Mouse (Mus musculus): ENCODE measurements around the gene Stx12.
A peak's percentile ranks its signal among the peaks of the same experiment; 100 is the strongest.
"Not testable (repeated sequence)": the region's sequence is repeated elsewhere in the genome, so short reads cannot be mapped to it uniquely, and the experiment has no call there.

Gene Stx12

GRCm38 (mm10) chr4:132884064-132884843 is at the start of gene Stx12:
Stx12 (minus strand) TSS chr4:132884509.
- DNase-seq (ENCODE audit: extremely low spot score, low read depth, low spot score) = peak; percentile 69

GRCm38 (mm10) chr4:132932752-132933404 is 48.6 kb upstream of the Stx12 start:
- no peak for DNase-seq (ENCODE audit: extremely low spot score, low read depth, low spot score)

DNA sequence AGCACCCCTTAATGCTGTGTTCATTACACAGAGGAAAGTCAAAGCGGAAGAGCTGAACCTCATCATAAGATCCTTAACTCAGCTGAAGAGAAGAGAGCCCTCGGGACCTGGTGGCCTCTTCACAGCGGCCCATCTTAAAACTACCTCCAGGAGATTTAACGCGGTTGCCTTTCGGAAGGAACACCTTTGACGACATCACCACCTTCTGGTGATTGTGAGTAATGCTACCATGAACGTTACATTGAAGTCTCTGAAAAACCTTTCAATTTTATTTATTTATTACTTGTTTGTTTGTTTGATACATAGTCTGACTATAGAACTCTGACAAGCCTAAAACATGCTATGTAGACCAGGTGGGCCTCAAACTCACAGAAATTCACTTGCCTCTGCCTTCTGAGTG is 46.5 kb upstream of the Stx12 start:
- DNase-seq (ENCODE audit: extremely low spot score, low read depth, low spot score) = peak; percentile 74

- not testable (repeated sequence) for DNase-seq (ENCODE audit: extremely low spot score, low read depth, low spot score)
Measured at GRCm38 (mm10) chr4:132926520-132926919, 42.2 kb upstream of the Stx12 start.

- DNase-seq (ENCODE audit: extremely low spot score, low read depth, low spot score) = peak; percentile 97
Measured at GRCm38 (mm10) chr4:132922558-132923008, 38.3 kb upstream of the Stx12 start, which contains the start of gene Fam76a. Fam76a (minus strand) TSS chr4:132922558.

GRCm38 (mm10) chr4:132922061-132922530 is 37.8 kb upstream of the Stx12 start:
- no peak for DNase-seq (ENCODE audit: extremely low spot score, low read depth, low spot score)

- DNase-seq (ENCODE audit: extremely low spot score, low read depth, low spot score) = no peak
Measured at GRCm38 (mm10) chr4:132921488-132921887, 37.2 kb upstream of the Stx12 start.

- no peak for DNase-seq (ENCODE audit: extremely low spot score, low read depth, low spot score)
Measured at GRCm38 (mm10) chr4:132920171-132920570, 35.9 kb upstream of the Stx12 start.

GRCm38 (mm10) chr4:132918493-132918892 is 34.2 kb upstream of the Stx12 start:
- DNase-seq (ENCODE audit: extremely low spot score, low read depth, low spot score) = not testable (repeated sequence)

DNA sequence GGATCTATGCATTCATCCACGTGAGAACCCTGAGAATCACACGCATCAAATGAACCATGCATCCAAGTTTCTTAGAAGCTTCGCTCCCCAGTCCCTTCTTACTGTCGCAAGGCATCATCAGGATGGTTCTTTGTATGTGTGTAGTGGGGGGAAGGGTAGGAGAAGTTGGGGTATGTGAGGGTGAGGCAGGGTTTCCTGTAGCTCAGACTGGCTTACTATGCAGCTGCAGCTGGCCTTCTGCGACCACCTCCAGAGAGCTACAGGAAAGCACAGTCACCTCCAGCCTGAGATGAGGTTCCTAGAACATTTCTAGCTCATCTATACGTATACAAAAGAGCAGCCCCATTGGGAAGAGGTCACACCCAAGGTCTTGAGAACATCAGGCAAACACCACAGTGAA is 27.8 kb upstream of the Stx12 start:
- DNase-seq (ENCODE audit: extremely low spot score, low read depth, low spot score) = no peak

- no peak for DNase-seq (ENCODE audit: extremely low spot score, low read depth, low spot score)
Measured at GRCm38 (mm10) chr4:132905843-132906360, 21.6 kb upstream of the Stx12 start.

DNA sequence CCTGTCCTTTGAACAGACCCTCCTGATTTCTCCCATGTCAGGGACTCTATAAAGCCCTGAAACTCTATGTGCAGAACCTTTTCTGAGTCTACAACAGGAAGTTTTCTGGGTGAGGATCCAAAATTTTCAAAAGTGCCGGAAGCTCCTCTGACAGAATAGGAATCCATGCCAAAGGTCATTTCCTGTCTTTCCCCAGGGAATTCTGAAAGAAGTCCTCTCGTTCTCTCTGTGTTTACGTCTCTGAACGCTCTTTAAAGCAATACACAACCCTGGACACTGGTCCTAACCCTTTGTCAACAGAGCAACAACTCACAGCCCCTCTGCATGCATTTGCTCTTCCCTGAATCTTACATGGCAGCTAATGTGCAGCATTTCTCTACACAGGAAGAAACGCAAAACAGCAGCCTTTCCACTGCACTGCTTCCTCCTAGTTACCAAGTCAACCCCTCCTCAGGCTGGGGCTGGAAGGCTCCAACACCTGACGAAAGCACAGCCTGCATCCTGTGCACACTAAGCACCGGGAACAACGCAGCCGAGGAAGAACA is 20.5 kb upstream of the Stx12 start:
- no peak for DNase-seq (ENCODE audit: extremely low spot score, low read depth, low spot score)

GRCm38 (mm10) chr4:132904071-132904470 is 19.8 kb upstream of the Stx12 start:
- DNase-seq (ENCODE audit: extremely low spot score, low read depth, low spot score) = no peak

DNA sequence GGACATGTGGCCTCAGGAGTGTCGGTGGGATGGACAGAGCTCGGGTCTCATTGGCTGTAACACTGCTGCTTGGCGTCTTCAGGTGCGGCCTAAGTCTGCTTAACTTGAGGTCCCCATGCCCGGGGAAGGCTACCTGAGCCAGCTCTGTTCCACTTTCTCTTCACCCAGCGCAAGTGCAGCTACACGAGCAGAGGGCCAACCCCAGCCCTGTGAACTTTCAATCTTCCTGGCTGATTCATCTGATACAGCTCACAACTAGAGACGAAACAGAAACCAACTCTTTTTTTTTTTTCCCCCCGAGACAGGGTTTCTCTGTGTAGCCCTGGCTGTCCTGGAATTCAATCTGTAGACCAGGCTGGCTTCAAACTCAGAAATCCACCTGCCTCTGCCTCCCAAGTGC is 13.9 kb upstream of the Stx12 start:
- DNase-seq (ENCODE audit: extremely low spot score, low read depth, low spot score) = no peak

- no peak for DNase-seq (ENCODE audit: extremely low spot score, low read depth, low spot score)
Measured at GRCm38 (mm10) chr4:132894402-132894801, 10.1 kb upstream of the Stx12 start.

- DNase-seq (ENCODE audit: extremely low spot score, low read depth, low spot score) = peak; percentile 3
Measured at GRCm38 (mm10) chr4:132884844-132885374, 600 bp upstream of the Stx12 start.

GRCm38 (mm10) chr4:132883561-132884063 is 697 bp downstream of the Stx12 start:
- peak; percentile 10 for DNase-seq (ENCODE audit: extremely low spot score, low read depth, low spot score)

- DNase-seq (ENCODE audit: extremely low spot score, low read depth, low spot score) = no peak
Measured at GRCm38 (mm10) chr4:132874363-132875097, 9.8 kb downstream of the Stx12 start.

DNA sequence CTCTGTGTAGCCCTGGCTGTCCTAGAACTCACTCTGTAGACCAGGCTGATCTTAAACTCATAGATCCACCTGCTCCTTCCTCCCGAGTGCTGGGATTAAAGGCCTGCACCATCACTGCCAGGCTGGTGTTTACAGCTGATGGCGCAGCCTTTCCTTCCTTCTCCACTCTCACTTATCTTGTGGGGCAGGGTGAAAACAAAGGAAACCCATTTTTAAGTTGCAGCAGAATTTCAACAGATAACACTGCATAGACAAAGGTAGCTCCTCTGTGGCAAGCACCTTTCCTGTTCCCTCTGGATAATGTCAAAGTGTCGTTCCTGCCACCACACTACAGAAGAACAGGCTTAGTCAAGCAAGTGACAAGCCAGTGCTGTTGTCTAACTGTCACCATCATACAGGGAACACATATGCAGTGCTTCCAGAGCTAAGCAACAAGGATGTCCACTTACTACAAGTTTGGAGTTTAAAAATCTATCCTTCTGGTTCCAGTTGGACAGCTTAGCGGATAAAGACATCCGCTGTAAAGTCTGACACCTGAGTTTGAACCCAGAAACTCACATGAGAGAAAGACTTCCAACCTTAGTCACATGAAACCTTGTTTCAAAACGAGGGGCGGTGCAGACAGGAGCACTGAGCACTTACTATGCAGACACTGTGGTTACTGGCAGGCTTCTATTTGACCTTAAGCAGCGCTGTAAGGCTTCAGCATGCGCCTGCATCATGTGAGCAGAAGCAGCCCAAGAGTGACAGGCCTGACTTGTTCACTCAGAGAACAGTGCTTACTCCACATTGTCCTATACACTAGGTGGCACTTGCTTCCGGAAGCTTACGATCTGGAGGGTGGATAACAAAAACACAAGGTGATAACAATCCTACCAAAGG is 10.6 kb downstream of the Stx12 start:
- DNase-seq (ENCODE audit: extremely low spot score, low read depth, low spot score) = no peak

Data from hindlimb bud, embryonic 11.5 days (tissue).